Mouse (Mus musculus): Measurements from ENCODE around the gene Olfr1419.
"Not testable (repeated sequence)": the region's sequence is repeated elsewhere in the genome, so short reads cannot be mapped to it uniquely, and the experiment has no call there.

Gene Olfr1419

GRCm38 (mm10) chr19:11875006-11875405 is at the start of gene Olfr1419:
Olfr1419 (minus strand) TSS chr19:11875106.
- no peak for DNase-seq

- not testable (repeated sequence) for DNase-seq
Measured at GRCm38 (mm10) chr19:11922515-11922914, 47.6 kb upstream of the Olfr1419 start.

- DNase-seq = no peak
Measured at GRCm38 (mm10) chr19:11922068-11922467, 47.2 kb upstream of the Olfr1419 start.

- DNase-seq = no peak
Measured at GRCm38 (mm10) chr19:11915804-11916203, 40.9 kb upstream of the Olfr1419 start.

- peak; percentile 69 for DNase-seq
Measured at GRCm38 (mm10) chr19:11912533-11913121, 37.7 kb upstream of the Olfr1419 start.

GRCm38 (mm10) chr19:11912037-11912532 is 37.2 kb upstream of the Olfr1419 start, which contains the start of gene Patl1:
Patl1 (plus strand) TSS chr19:11912399.
- DNase-seq = peak; percentile 99

- DNase-seq = peak; percentile 49
Measured at GRCm38 (mm10) chr19:11911603-11912002, 36.7 kb upstream of the Olfr1419 start.

GRCm38 (mm10) chr19:11911021-11911420 is 36.1 kb upstream of the Olfr1419 start:
- no peak for DNase-seq

GRCm38 (mm10) chr19:11886265-11886664 is 11.4 kb upstream of the Olfr1419 start, which contains the start of gene Olfr1420:
Olfr1420 (plus strand) TSS chr19:11886565.
- no peak for DNase-seq

- not testable (repeated sequence) for DNase-seq
Measured at GRCm38 (mm10) chr19:11878404-11878803, 3.5 kb upstream of the Olfr1419 start.

GRCm38 (mm10) chr19:11867837-11868236 is 7.1 kb downstream of the Olfr1419 start:
- DNase-seq = no peak

- DNase-seq = no peak
Measured at GRCm38 (mm10) chr19:11860966-11861365, 13.9 kb downstream of the Olfr1419 start, which contains the start of gene Olfr1418. Olfr1418 (minus strand) TSS chr19:11861066.

GRCm38 (mm10) chr19:11856506-11856905 is 18.4 kb downstream of the Olfr1419 start:
- DNase-seq = no peak

- DNase-seq = no peak
Measured at GRCm38 (mm10) chr19:11854821-11855220, 20.1 kb downstream of the Olfr1419 start.

GRCm38 (mm10) chr19:11852652-11853051 is 22.3 kb downstream of the Olfr1419 start:
- no peak for DNase-seq

GRCm38 (mm10) chr19:11846333-11846732 is 28.6 kb downstream of the Olfr1419 start:
- DNase-seq = no peak

- DNase-seq = no peak
Measured at GRCm38 (mm10) chr19:11839119-11839518, 35.8 kb downstream of the Olfr1419 start, which contains the start of gene Olfr1417. Olfr1417 (minus strand) TSS chr19:11839219.

- DNase-seq = no peak
Measured at GRCm38 (mm10) chr19:11823346-11824065, 51.4 kb downstream of the Olfr1419 start.

- DNase-seq = no peak
Measured at GRCm38 (mm10) chr19:11820211-11820610, 54.7 kb downstream of the Olfr1419 start.

GRCm38 (mm10) chr19:11819800-11820199 is 55.1 kb downstream of the Olfr1419 start:
- DNase-seq = peak; percentile 88

- DNase-seq = no peak
Measured at GRCm38 (mm10) chr19:11819143-11819700, 55.7 kb downstream of the Olfr1419 start, which contains the start of gene Stx3. Stx3 (minus strand) TSS chr19:11819403.
